Mouse (Mus musculus) adrenal gland, adult (tissue): ENCODE results near the gene Manba.
A peak's percentile ranks its signal among the peaks of the same experiment; 100 is the strongest.
"Not testable (repeated sequence)": the region's sequence is repeated elsewhere in the genome, so short reads cannot be mapped to it uniquely, and the experiment has no call there.

Source experiments
- DNase-seq, 2 experiments: peaks; one replicate each; pipeline ENCODE4 v3.0.0; 2022 to 2023; ENCODE audit warnings: low spot score in 1 of 2; ENCODE audit not compliant: inconsistent age in 2 of 2

Manba gene

DNA sequence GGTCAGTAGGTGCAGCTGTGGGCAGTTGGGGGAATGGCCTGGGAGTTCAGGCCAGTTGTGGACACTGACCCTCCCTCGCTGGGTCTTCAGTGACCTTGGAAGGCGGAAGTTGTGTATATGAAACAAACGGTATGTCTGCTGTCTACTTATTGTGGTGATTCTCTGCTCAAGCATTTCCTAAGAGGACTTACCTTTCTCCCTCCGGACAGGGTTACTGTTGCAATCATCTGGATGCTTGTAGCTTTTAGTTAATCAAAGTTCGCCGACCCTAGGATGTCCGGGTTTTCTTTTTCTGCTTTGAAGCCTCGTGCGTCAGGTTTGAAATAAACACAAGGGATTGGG, 460 bp downstream of the Manba start:
- no peak for DNase-seq

DNA sequence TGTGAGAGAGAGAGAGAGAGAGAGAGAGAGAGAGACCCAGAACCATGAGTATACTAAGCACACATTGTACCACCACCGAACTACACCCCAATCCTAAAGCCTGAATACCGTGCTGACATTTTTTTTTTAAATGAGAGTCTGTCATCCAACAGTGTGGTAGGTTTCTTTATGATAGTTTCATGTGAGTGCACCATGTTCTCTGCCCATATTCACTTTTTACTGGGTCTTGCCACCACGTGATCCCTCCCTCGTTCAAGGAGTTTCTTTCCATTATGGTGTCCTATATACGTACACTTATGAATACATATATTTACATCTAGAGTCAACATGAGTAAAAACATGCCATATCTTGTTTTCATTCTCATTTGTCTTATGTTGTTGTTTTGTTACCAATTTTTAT, 940 bp downstream of the Manba start:
- DNase-seq, result no peak

GRCm38 (mm10) chr3:135487803-135488202, 2.4 kb downstream of the Manba start:
- no peak for DNase-seq

- DNase-seq, result no peak
These were observed 4.6 kb downstream of the Manba start for GRCm38 (mm10) chr3:135489865-135490520.

- DNase-seq, result no peak
These were observed 5.7 kb downstream of the Manba start for GRCm38 (mm10) chr3:135491102-135491501.

DNA sequence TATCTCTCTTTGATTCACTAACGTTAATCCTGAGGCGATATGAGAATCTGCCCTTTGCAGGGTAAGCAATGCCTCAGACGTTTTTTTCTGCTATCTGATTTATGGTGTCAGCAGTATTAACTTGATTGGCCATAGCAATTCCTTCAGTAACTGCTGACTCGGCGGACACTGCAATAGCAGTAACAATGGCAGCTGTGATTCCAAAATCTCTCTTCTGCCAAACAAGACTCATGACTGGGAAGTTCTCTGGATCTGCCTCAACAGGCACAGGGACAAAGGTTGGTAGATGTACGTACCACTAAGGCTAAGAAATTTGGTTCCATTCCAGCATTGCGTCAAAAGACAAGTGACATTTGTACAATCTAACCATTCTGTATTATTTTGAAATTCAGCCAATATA, 7.9 kb downstream of the Manba start:
- not testable (repeated sequence) for DNase-seq

DNA sequence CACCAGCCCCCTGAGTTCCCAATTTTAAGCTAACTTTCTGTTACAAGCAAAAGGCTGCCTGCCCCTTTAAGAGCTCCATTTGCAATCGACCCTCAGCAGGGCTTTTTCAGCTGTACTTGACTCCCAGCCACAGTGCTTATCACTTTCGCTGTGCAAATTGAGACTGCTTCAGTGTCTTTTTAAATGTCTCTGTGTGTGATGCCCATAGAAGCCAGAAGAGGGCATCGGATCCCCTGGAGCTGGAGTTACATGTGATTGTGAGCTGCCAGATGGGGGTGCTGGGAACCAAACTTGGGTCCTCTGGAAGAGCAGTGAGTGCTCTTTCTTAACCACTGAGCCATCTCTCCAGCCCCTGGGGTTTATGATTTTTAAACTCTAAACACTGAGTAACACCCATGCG, 12.5 kb downstream of the Manba start:
- not testable (repeated sequence) for DNase-seq

DNA sequence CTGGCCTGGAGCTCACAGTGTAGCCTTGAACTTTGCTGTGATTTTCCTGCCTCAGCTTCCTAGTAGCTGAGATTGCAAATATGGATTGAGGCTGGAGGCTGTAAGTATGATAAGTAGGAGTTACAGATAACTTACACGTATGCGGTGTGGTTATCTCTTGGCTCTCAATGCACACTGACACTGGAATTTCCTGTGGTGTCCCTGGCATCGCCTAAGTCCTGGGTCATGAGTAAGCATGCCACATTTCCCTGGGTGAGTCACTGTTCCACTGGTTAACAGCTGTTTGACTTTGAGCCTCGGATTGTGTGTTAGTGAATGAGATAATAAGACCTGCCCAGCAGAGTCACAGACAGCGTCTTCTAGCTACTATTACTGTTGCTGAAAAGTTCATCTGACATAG, 13.5 kb downstream of the Manba start:
- DNase-seq, result peak; percentile 62 to 84

DNA sequence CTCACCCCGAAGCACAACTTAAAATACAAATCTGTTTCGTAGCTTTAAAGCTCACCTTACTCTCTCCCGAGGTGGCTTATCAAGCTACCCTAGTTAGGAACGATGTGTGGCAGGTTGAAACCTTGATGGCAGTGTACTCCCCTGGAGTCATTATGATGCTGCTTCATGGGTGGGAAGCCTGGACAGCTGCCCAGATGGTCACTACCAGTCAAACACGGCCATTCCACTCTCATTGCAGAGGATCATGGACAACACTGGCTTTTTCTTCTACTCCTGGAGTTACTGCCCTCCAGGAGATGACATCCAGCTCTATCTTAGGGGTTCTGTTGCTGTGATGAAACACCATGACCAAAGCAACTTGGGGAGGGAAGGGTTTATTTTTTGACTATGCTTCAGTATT, 17.7 kb downstream of the Manba start:
- no peak for DNase-seq

DNA sequence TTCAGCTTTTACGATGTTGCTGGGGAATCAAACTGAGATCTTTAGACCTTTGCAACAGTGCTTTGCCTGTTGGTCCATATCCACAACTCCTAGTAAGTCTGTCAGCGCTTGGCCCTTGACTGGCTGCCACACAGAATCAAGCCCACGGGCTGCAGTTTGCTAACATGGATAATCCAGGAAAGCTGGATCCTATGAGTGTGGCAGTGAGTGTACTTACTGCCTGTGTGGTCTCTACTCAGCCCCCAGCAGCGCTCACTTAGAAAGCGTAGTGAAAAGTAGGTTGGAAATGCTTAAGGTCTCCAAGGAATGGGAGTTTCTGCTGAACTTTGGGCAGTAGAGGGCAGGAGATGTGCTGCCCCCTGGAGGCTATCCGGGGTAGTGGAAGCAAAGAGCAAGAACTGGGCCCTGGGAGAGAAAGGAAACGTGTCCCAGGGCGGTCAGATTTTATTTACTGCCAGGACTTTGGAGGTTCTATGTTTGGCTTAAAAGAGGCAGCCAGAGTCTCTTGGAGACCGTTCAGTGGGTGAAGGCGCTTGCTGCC, 20.0 kb downstream of the Manba start:
- peak; percentile 70 to 92 for DNase-seq

DNA sequence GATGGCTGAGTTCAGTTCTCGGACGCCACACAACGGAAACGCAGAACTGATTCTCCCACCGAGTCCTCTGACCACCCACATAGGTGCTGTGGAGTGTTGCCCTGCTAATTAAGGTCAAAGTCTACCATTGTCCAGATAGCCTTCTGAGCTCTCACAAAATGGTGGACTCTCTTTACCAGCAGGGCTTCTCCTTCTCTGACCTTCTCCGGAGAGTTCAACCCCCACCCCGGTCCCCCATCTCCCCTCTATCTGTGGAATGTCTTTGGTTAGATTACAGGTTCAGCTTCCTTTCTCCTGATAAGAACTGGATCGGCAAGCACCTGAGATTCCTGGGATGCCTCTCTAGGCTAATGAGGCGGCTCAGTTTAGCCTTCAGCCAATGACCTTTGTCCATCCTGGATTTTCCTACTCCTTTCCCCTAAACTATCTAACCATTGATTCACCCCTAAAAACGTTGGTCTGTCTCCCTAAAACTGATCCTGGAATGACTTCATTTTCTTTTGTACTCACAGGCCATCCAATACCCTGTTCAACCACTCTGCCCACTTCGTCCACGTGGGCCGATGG, 20.6 kb downstream of the Manba start:
- no peak for DNase-seq

GRCm38 (mm10) chr3:135507506-135507905, 22.1 kb downstream of the Manba start:
- no peak for DNase-seq

- DNase-seq, result peak in 1 of 2 experiments; percentile 55
These were observed 22.8 kb downstream of the Manba start for GRCm38 (mm10) chr3:135508191-135508590.

GRCm38 (mm10) chr3:135510372-135510771, 25.0 kb downstream of the Manba start:
- no peak for DNase-seq

DNA sequence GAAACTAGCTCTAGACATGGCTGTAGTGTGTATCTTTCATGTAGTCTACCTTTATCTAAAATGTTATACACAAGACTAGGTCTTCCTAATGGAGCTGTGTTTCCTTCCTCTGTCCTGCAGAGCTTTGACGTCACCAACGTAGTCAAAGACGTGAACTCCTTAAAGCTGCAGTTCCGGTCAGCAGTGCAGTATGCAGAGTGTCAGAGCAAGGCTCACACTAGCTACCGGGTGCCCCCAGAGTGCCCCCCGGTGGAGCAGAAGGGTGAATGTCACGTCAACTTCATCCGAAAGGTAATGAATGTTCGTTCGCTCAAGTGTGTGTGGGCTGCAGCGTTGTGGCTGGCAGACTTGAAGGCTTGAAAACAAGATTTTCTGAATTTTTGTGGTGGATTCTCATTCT, 26.3 kb downstream of the Manba start:
- no peak for DNase-seq

DNA sequence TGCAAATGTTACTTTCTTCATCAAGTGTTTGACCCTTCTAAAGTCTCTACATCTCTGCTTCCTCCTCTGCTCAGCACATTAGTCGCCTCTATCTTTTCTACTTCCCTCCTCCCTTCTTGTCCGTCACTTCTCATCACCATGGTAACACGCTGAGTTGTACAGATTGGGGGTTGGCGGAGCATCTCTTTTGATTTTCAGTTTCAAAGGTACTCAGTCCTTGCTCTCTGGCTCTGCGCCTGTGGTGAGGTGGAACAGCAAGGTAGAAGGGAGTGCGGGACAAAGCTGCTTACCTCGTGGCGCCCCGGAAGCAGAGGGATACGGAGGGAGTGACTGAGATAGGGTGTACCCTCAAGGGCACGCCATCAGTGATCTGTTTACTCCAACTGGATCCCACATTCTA, 27.9 kb downstream of the Manba start:
- DNase-seq, result no peak

- DNase-seq, result no peak
These were observed 28.5 kb downstream of the Manba start for GRCm38 (mm10) chr3:135513800-135514425.

DNA sequence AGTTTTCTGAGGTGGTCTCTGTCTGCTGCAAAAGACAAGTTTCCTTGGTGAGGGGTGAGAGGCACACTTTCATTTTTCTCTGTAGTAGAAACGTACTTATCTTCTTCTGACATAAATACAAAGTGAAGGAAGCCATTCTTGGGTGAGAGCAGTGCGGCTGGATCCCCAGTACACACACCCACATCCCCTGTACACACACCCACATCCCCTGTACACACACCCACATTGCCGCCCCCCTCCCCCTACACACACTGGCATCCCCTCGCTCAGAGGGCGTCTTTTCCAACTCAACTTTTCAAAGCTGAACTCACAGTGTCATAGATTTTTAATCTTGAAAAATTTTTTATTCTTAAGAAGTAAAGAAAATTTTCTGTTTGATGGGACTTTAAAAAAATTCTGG, 29.8 kb downstream of the Manba start:
- DNase-seq, result no peak

- no peak for DNase-seq
These were observed 31.5 kb downstream of the Manba start for GRCm38 (mm10) chr3:135516891-135517290.

GRCm38 (mm10) chr3:135518882-135519281, 33.5 kb downstream of the Manba start:
- no peak for DNase-seq

GRCm38 (mm10) chr3:135519584-135519983, 34.2 kb downstream of the Manba start:
- DNase-seq, result peak in 1 of 2 experiments; percentile 58

GRCm38 (mm10) chr3:135521963-135522362, 36.6 kb downstream of the Manba start:
- DNase-seq, result peak; percentile 79 to 91
